Mouse (Mus musculus) kidney, embryonic 14.5 days (tissue): ENCODE results near the gene Psmd13. TPM values are rescaled to one million over a fixed set of nuclear protein-coding genes. Genes with fewer than 3 reads are reported as not detected.
A peak's percentile ranks its signal among the peaks of the same experiment; 100 is the strongest.

Source experiments
- ATAC-seq: fragments of 200-750 bp; cut with Nextera tagmentation; 2 replicates; pipeline ENCODE4 v1.8.0; 2017; ENCODE audit warnings: moderate number of reproducible peaks, mild to moderate bottlenecking, moderate TSS enrichment, moderate library complexity; ENCODE audit not compliant: low FRiP score, low TSS enrichment
- H3K27ac ChIP-seq: fragments of 300-500 bp; sonication (generic); 2 replicates; pipeline ENCODE4 v1.5.1; 2014; ENCODE audit warnings: low read depth, mild to moderate bottlenecking, low read length, moderate library complexity, mixed read lengths
- H3K27me3 ChIP-seq: fragments of 300-500 bp; sonication (generic); 2 replicates; pipeline ENCODE4 v1.6.1; 2014; ENCODE audit warnings: mild to moderate bottlenecking, low read length; ENCODE audit not compliant: control insufficient read depth, insufficient read depth
- H3K36me3 ChIP-seq: fragments of 300-500 bp; sonication (generic); 2 replicates; pipeline ENCODE4 v1.6.1; 2014; ENCODE audit warnings: low read length, mixed read lengths; ENCODE audit not compliant: control insufficient read depth, insufficient read depth
- H3K4me1 ChIP-seq: fragments of 300-500 bp; sonication (generic); 2 replicates; pipeline ENCODE4 v1.6.1; 2014; ENCODE audit warnings: low read length, mixed read lengths; ENCODE audit not compliant: control insufficient read depth, insufficient read depth
- H3K4me2 ChIP-seq: fragments of 300-500 bp; sonication (generic); replicated peaks from 2 replicates; pipeline ENCODE4 v1.6.1; 2014; ENCODE audit warnings: low read depth, mild to moderate bottlenecking, low read length
- H3K4me3 ChIP-seq: fragments of 300-500 bp; sonication (generic); 2 replicates; pipeline ENCODE4 v1.5.1; 2014; ENCODE audit warnings: mild to moderate bottlenecking, low read length
- H3K9ac ChIP-seq: fragments of 300-500 bp; sonication (generic); 2 replicates; pipeline ENCODE4 v1.6.1; 2014; ENCODE audit warnings: low read depth, mild to moderate bottlenecking, low read length, moderate library complexity
- H3K9me3 ChIP-seq: fragments of 300-500 bp; sonication (generic); 2 replicates; pipeline ENCODE4 v1.6.1; 2016; ENCODE audit warnings: low read length; ENCODE audit not compliant: control insufficient read depth
- WGBS: fragments of 180-500 bp; shearing (Covaris S2); extraction: QIAGEN DNeasy Blood & Tissue Kit; methylation state at CpG from one replicate; pipeline ENCODE4 v1.1.7; 2014; 5-methylcytosine and 5-hydroxymethylcytosine counted together
- polyA plus RNA-seq: library from polyadenylated mRNA; unstranded; fragments of >200 nt; fragmentation: Nextera tagmentation; extraction: Ambion mirVana; gene quantifications from 2 replicates; pipeline ENCODE4 v1.2.1, GENCODE M21; 2014

The Psmd13 gene
- polyA plus RNA-seq, 1 experiment from 2014 or later, result 148 TPM

DNA sequence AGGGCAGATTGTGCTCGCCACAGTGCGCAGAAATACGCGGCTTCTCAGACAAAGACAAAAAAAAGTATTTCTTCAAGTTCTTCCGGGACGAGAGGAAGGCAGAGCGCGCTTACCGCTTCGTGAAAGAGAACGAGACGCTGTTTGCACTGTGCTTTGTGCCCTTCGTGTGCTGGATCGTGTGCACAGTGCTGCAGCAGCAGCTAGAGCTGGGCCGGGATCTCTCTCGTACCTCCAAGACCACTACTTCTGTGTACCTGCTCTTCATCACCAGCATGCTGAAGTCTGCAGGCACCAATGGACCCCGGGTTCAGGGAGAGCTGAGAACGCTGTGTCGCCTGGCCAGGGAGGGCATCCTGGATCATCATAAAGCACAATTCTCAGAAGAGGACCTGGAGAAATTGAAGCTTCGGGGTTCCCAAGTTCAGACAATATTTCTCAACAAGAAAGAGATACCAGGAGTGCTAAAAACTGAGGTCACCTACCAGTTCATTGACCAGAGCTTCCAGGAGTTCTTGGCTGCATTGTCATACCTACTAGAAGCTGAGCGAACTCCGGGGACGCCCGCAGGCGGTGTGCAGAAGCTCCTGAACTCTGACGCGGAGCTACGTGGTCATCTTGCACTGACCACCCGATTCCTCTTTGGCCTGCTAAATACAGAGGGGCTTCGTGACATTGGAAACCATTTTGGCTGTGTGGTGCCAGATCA is 41.5 kb downstream of the Psmd13 start:
- Histone ChIP-seq H3K36me3 (no peaks in the 10 kb centered on the region), H3K27ac (no peak overlapping the region), H3K4me1 (peaks cover 10% of the 10 kb centered on the region), H3K27me3 (peaks cover 48% of the 10 kb centered on the region), H3K9ac (no peak overlapping the region), H3K4me3 (peak overlapping the region; percentile 35), H3K9me3 (no peaks in the 10 kb centered on the region), H3K4me2 (peak overlapping the region; percentile 58)
- ATAC-seq, result no peak; the same call in 1 of the 2 replicates
- 17% methylated on average over 30 of the region's 30 CpGs for WGBS

- H3K27me3 ChIP-seq, result peaks cover 30% of the 10 kb centered on the region
- no peak overlapping the region for H3K4me3 ChIP-seq
- no peak overlapping the region for H3K4me2 ChIP-seq
- no peaks in the 10 kb centered on the region for H3K36me3 ChIP-seq
- no peak for ATAC-seq
- peaks cover 7% of the 10 kb centered on the region for H3K4me1 ChIP-seq
- no peak overlapping the region for H3K9ac ChIP-seq
- no peaks in the 10 kb centered on the region for H3K9me3 ChIP-seq
- WGBS, result 91% methylated on average over 6 of the region's 6 CpGs
- no peak overlapping the region for H3K27ac ChIP-seq
Observed at GRCm38 (mm10) chr7:140927181-140927580, 45.4 kb downstream of the Psmd13 start.

- no peak overlapping the region for H3K4me2 ChIP-seq
- no peak for ATAC-seq
- H3K36me3 ChIP-seq, result no peaks in the 10 kb centered on the region
- H3K4me1 ChIP-seq, result peaks cover 15% of the 10 kb centered on the region; the same call in 1 of the 2 replicates
- H3K9ac ChIP-seq, result no peak overlapping the region
- no peaks in the 10 kb centered on the region for H3K9me3 ChIP-seq
- H3K4me3 ChIP-seq, result no peak overlapping the region
- WGBS, result 52% methylated on average over 3 of the region's 3 CpGs
- peaks cover 13% of the 10 kb centered on the region for H3K27me3 ChIP-seq
- H3K27ac ChIP-seq, result no peak overlapping the region
Observed at GRCm38 (mm10) chr7:140938436-140938835, 56.7 kb downstream of the Psmd13 start.

DNA sequence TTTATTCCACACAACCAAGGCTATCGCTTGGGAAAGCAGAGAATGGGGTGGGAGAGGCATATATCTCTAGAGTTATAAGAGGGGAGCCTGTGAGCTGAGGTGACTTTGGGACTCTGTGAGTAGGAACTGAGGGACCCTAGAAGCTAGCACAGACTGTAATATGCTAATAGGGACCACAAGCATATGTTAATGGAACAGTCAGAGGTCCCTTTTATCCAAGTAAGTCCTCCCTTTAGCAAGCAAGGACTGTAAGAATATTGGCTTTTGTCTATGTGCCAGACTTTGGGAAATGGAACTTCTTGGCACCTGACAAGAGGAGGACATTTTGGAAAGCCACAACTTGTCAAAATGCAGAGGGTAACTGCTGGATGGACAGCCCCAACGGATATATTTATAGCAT is 57.1 kb downstream of the Psmd13 start:
- Histone ChIP-seq H3K27me3 (peaks cover 13% of the 10 kb centered on the region), H3K27ac (0 out of 2 replicates have a peak overlapping the region, but pooled peaks have one; percentile 56), H3K4me3 (no peak overlapping the region), H3K9me3 (no peaks in the 10 kb centered on the region), H3K9ac (no peak overlapping the region), H3K36me3 (no peaks in the 10 kb centered on the region), H3K4me2 (no peak overlapping the region), H3K4me1 (peaks cover 15% of the 10 kb centered on the region; the same call in 1 of the 2 replicates)
- ATAC-seq, result no peak
- WGBS, result 38% methylated on average over 2 of the region's 2 CpGs

GRCm38 (mm10) chr7:140939669-140940171 is 58.0 kb downstream of the Psmd13 start:
- Histone ChIP-seq H3K9ac (no peak overlapping the region), H3K9me3 (no peaks in the 10 kb centered on the region), H3K4me2 (no peak overlapping the region; the same call in 1 of the 2 replicates), H3K27me3 (peaks cover 13% of the 10 kb centered on the region), H3K4me3 (no peak overlapping the region), H3K4me1 (peaks cover 15% of the 10 kb centered on the region; the same call in 1 of the 2 replicates), H3K27ac (peak overlapping the region; percentile 56; the same call in 1 of the 2 replicates), H3K36me3 (0 out of 2 replicates have a peak, but pooled peaks cover under 1% of the 10 kb centered on the region)
- peak; percentile 52 for ATAC-seq
- 8% methylated on average over 7 of the region's 8 CpGs for WGBS

- Histone ChIP-seq H3K4me1 (peaks cover 15% of the 10 kb centered on the region; the same call in 1 of the 2 replicates), H3K27ac (peak within 1 kb of the TSS; percentile 86), H3K9me3 (no peaks in the 10 kb centered on the region), H3K27me3 (peaks cover 4% of the 10 kb centered on the region; the same call in 1 of the 2 replicates), H3K4me2 (peak within 1 kb of the TSS; percentile 71), H3K36me3 (peaks cover 16% of the 10 kb centered on the region), H3K4me3 (peak within 1 kb of the TSS; percentile 46), H3K9ac (peak within 1 kb of the TSS; percentile 73)
- WGBS, result 3% methylated on average over 33 of the region's 33 CpGs
- peak; percentile 88 for ATAC-seq
Observed at GRCm38 (mm10) chr7:140941222-140942051, 59.7 kb downstream of the Psmd13 start, which contains the start of gene Pgghg. TSS of gene Pgghg (plus strand) at chr7:140941391.

DNA sequence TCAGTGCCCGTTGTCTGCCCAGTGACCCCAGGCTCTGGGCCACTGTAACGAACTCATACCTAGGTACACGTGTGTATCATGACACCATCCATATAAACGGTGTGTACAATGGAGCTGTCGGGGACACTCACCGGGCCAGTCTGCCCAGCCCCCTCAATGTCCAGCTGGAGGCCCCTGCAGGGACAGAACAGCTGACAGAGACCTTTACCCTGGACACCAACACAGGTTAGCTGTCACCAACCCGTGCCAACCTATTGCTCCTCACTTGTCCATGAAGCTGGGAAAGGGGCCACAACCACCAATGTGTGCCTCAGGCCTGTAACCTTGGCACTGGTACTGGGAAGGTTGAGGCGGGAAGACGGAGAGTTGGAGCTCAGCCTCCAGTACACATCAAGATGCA is 60.6 kb downstream of the Psmd13 start:
- Histone ChIP-seq H3K4me1 (peaks cover 15% of the 10 kb centered on the region; the same call in 1 of the 2 replicates), H3K4me3 (peak overlapping the region; percentile 46), H3K9ac (peak overlapping the region; percentile 73), H3K27me3 (no peaks in the 10 kb centered on the region), H3K9me3 (no peaks in the 10 kb centered on the region), H3K27ac (peak overlapping the region; percentile 86), H3K4me2 (peak overlapping the region; percentile 71), H3K36me3 (peaks cover 23% of the 10 kb centered on the region)
- ATAC-seq, result no peak; the same call in 1 of the 2 replicates
- 54% methylated on average over 9 of the region's 9 CpGs for WGBS

DNA sequence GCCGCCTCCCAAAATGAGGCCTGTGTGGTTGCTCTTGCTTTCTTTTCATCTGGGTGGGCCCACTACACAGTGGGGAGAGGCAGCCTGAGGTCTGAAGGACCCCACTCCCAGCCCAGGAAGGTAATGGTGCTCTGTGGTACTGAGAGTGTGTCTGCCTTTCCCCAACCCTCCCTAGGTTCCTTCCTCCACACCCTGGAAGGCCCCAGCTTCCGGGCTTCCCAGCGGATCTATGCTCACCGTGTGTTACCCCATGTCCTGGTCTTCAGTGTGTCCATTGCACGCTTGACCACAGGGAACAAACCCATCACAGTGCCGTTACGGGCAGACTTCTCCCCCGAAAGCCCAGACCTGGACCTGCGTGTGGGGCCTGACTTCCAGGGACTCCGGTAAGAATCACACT is 61.0 kb downstream of the Psmd13 start:
- no peak for ATAC-seq
- H3K9ac ChIP-seq, result no peak overlapping the region
- peaks cover 15% of the 10 kb centered on the region; the same call in 1 of the 2 replicates for H3K4me1 ChIP-seq
- peaks cover 27% of the 10 kb centered on the region for H3K36me3 ChIP-seq
- H3K27me3 ChIP-seq, result no peaks in the 10 kb centered on the region
- H3K27ac ChIP-seq, result no peak overlapping the region
- no peak overlapping the region for H3K4me3 ChIP-seq
- no peak overlapping the region for H3K4me2 ChIP-seq
- no peaks in the 10 kb centered on the region for H3K9me3 ChIP-seq
- WGBS, result 91% methylated on average over 10 of the region's 10 CpGs
